Mouse (Mus musculus) cerebellum, adult 2 months (tissue): ENCODE data around the gene Gtf3c5.

Source experiments
- CTCF ChIP-seq: fragments of 200-500 bp; IDR thresholded peaks from 2 replicates; pipeline ENCODE4 v1.5.1; 2011; ENCODE audit warnings: low read depth, mild to moderate bottlenecking, control low read depth, low read length, moderate library complexity, borderline replicate concordance; ENCODE audit not compliant: insufficient read depth
- POLR2A ChIP-seq: fragments of 200-500 bp; IDR thresholded peaks from 2 replicates; pipeline ENCODE4 v1.6.1; 2011; ENCODE audit warnings: low read length, control low read depth, borderline replicate concordance; ENCODE audit not compliant: insufficient read depth

- TF ChIP-seq CTCF (no peak), POLR2A (no peak)
These were observed 37.6 kb downstream of the Gtf3c5 start for GRCm38 (mm10) chr2:28545976-28546375.
